Mouse (Mus musculus) limb, embryonic 14.5 days (tissue): ENCODE results near the gene Dot1l. TPM values are rescaled to one million over a fixed set of nuclear protein-coding genes. Genes with fewer than 3 reads are reported as not detected.

Experiments used
- ATAC-seq: fragments of 200-750 bp; cut with Nextera tagmentation; 2 replicates; pipeline ENCODE4 v1.8.0; 2017; ENCODE audit warnings: low read depth, moderate number of reproducible peaks, moderate TSS enrichment; ENCODE audit not compliant: low FRiP score
- DNase-seq: peaks from one replicate; pipeline ENCODE4 v3.0.0-alpha.2; 2015; ENCODE audit warnings: low spot score
- H3K27ac ChIP-seq: fragments of 300-500 bp; sonication (generic); replicated peaks from 2 replicates; pipeline ENCODE4 v1.5.1; 2014; ENCODE audit warnings: low read depth, mild to moderate bottlenecking, low read length, moderate library complexity, mixed read lengths
- H3K27me3 ChIP-seq: fragments of 300-500 bp; sonication (generic); 2 replicates; pipeline ENCODE4 v1.6.1; 2014; ENCODE audit warnings: low read length, mixed read lengths; ENCODE audit not compliant: control insufficient read depth, insufficient read depth
- H3K36me3 ChIP-seq: fragments of 300-500 bp; sonication (generic); 2 replicates; pipeline ENCODE4 v1.6.1; 2014; ENCODE audit warnings: mild to moderate bottlenecking, low read length, moderate library complexity, mixed read lengths; ENCODE audit not compliant: control insufficient read depth, insufficient read depth
- H3K4me1 ChIP-seq: fragments of 300-500 bp; sonication (generic); 2 replicates; pipeline ENCODE4 v1.6.1; 2014; ENCODE audit warnings: antibody characterized with exemption, low read length, mixed read lengths; ENCODE audit not compliant: control insufficient read depth, insufficient read depth
- H3K4me2 ChIP-seq: fragments of 300-500 bp; sonication (generic); replicated peaks from 2 replicates; pipeline ENCODE4 v1.6.1; 2014; ENCODE audit warnings: low read depth, mild to moderate bottlenecking, low read length, moderate library complexity; ENCODE audit not compliant: severe bottlenecking
- H3K4me3 ChIP-seq: fragments of 300-500 bp; sonication (generic); replicated peaks from 2 replicates; pipeline ENCODE4 v1.5.1; 2014; ENCODE audit warnings: low read length
- H3K9ac ChIP-seq: fragments of 300-500 bp; sonication (generic); 2 replicates; pipeline ENCODE4 v1.6.1; 2014; ENCODE audit warnings: mild to moderate bottlenecking, low read depth, low read length, moderate library complexity; ENCODE audit not compliant: severe bottlenecking
- H3K9me3 ChIP-seq: fragments of 300-500 bp; sonication (generic); 2 replicates; pipeline ENCODE4 v1.6.1; 2016; ENCODE audit warnings: low read length; ENCODE audit not compliant: control insufficient read depth
- POLR2A ChIP-seq: fragments of 200-500 bp; IDR thresholded peaks from 2 replicates; pipeline ENCODE4 v1.8.0; 2012; ENCODE audit warnings: inconsistent platforms, mild to moderate bottlenecking, moderate library complexity, borderline replicate concordance; ENCODE audit not compliant: insufficient read depth, insufficient read length; ENCODE audit errors: extremely low read depth
- WGBS: fragments of 180-500 bp; shearing (Covaris S2); extraction: QIAGEN DNeasy Blood & Tissue Kit; methylation state at CpG from one replicate; pipeline ENCODE4 v1.1.7; 2014; 5-methylcytosine and 5-hydroxymethylcytosine counted together
- polyA plus RNA-seq, 2 experiments: library from polyadenylated mRNA; depleted of rRNA in 1 of 2; stranded (reverse) in 1 of 2; unstranded in 1 of 2; fragments of >200 nt; fragmentation: Nextera tagmentation in 1 of 2; extraction: Ambion mirVana in 1 of 2; gene quantifications; 2 replicates each; pipeline versions ENCODE4 v1.2.1 to v1.2.3; 2012 to 2014

Gene Dot1l
- polyA plus RNA-seq, 2 experiments = 22.7 to 55.1 TPM

GRCm38 (mm10) chr10:80732611-80733101 lies 22.4 kb upstream of the Dot1l start:
- ATAC-seq (no peak), DNase-seq (no peak)
- H3K4me2 ChIP-seq = no peak overlapping the region
- H3K4me1 ChIP-seq = no peaks in the 10 kb centered on the region
- no peaks in the 10 kb centered on the region for H3K9me3 ChIP-seq
- H3K9ac ChIP-seq = no peak overlapping the region
- H3K4me3 ChIP-seq = no peak overlapping the region
- no peak overlapping the region for H3K27ac ChIP-seq
- no peak for TF ChIP-seq POLR2A
- 99% methylated on average over 6 of the region's 6 CpGs for WGBS
- H3K36me3 ChIP-seq = peaks cover 72% of the 10 kb centered on the region
- H3K27me3 ChIP-seq = no peaks in the 10 kb centered on the region

DNA sequence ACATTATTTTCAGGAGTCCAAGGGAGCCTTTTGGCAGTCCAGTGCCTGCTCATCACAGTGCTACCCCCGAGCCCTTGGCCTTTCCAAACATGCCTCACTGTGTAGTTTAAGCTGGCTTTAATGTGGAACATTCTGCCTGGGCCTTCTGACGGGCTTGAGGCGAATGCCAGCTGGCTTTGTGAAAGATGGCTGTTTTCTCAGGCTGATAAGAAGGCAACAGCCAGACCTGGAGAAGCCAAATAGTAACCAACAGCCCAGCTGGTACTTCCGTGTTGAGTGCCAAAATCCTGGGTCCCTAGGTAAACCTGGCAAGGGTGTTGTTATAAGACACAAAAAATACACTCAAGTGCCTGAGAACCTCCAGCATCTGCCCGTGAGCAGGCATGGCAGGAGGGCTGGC lies 18.3 kb upstream of the Dot1l start:
- 85% methylated on average over 5 of the region's 5 CpGs for WGBS
- Histone ChIP-seq H3K27me3 (no peaks in the 10 kb centered on the region), H3K27ac (no peak overlapping the region), H3K9ac (no peak overlapping the region), H3K9me3 (no peaks in the 10 kb centered on the region), H3K4me3 (no peak overlapping the region), H3K4me2 (no peak overlapping the region), H3K36me3 (peaks cover 31% of the 10 kb centered on the region), H3K4me1 (peaks cover 18% of the 10 kb centered on the region)
- no peak for DNase-seq
- no peak for ATAC-seq
- TF ChIP-seq POLR2A = no peak

GRCm38 (mm10) chr10:80738657-80739056 lies 16.3 kb upstream of the Dot1l start:
- H3K4me1 ChIP-seq = peaks cover 18% of the 10 kb centered on the region
- H3K9ac ChIP-seq = no peak overlapping the region
- peaks cover 12% of the 10 kb centered on the region for H3K36me3 ChIP-seq
- no peak overlapping the region for H3K27ac ChIP-seq
- DNase-seq (no peak), ATAC-seq (no peak)
- TF ChIP-seq POLR2A = no peak
- H3K9me3 ChIP-seq = no peaks in the 10 kb centered on the region
- WGBS = 72% methylated on average over 1 of the region's 1 CpGs
- H3K4me2 ChIP-seq = no peak overlapping the region
- H3K27me3 ChIP-seq = no peaks in the 10 kb centered on the region
- no peak overlapping the region for H3K4me3 ChIP-seq

DNA sequence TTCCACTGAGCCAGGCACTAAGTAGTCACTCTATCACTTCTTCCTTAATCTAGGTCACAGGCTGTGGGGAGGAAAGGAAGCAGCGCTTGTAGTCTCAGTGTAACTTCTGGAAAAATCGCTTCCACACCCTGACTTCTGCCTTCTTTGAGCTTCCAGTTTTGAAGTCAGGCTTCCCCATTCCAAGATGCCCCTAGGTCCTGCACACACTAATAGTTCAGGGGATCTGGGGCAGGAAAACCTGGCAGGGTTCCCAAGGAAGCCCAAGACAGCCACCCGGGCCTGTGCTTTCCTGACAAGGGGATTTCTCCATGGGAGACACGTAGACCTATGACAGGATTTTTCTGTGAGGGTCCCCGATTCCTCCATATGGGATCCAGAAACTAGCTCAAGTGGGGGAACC lies 13.9 kb upstream of the Dot1l start:
- Histone ChIP-seq H3K27ac (no peak overlapping the region), H3K36me3 (no peaks in the 10 kb centered on the region; the same call in 1 of the 2 replicates), H3K9me3 (no peaks in the 10 kb centered on the region), H3K4me2 (peak overlapping the region; percentile 96), H3K4me3 (peak overlapping the region; percentile 100), H3K4me1 (peaks cover 18% of the 10 kb centered on the region), H3K9ac (peak overlapping the region; percentile 96), H3K27me3 (no peaks in the 10 kb centered on the region)
- no peak for TF ChIP-seq POLR2A
- no peak for DNase-seq
- WGBS = 27% methylated on average over 5 of the region's 5 CpGs
- ATAC-seq = no peak

DNA sequence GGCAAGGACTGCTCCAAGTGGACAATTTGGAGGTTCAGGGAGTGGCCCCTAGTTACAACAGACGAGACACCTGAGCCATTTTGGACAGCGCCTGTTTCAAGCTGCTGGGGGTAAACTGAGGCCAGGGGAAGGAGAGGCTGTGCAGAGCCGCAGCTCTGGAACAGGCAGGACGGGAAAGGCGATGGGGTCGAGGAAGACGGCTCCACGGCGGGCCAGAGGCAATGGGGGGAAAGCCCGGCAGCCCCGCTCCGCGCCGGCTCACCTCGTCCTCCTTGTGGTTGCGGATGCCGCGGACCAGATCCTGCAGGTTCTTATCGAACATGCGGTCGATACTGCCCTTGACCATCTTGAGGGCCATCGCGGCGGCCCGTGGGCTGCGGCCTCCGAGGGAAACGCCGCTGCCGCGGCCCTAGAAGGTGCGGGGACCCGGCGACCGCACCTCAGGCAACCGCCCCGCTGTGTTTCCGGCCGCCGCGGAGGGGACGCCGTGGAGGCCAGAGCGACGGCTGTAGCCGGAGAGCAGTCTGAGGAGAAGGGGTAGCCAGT lies 13.3 kb upstream of the Dot1l start:
- no peak for DNase-seq

More for the DNA sequence above, 13.3 kb upstream of the Dot1l start:
- peak; percentile 20 for ATAC-seq
- H3K4me1 ChIP-seq = peaks cover 18% of the 10 kb centered on the region
- no peaks in the 10 kb centered on the region for H3K9me3 ChIP-seq
- H3K27ac ChIP-seq = peak overlapping the region; percentile 78
- WGBS = 0% methylated on average over 45 of the region's 46 CpGs
- no peaks in the 10 kb centered on the region for H3K27me3 ChIP-seq
- H3K36me3 ChIP-seq = no peaks in the 10 kb centered on the region; the same call in 1 of the 2 replicates
- no peak for TF ChIP-seq POLR2A
- peak overlapping the region; percentile 96 for H3K9ac ChIP-seq
- peak overlapping the region; percentile 96 for H3K4me2 ChIP-seq
- H3K4me3 ChIP-seq = peak overlapping the region; percentile 100
